Comparison of ENCODE assay signal across 8 mouse cellular contexts in genomic region chr2:34772252-34773235, GRCm38 (mm10). TPM values are rescaled to one million over a fixed set of nuclear protein-coding genes. Genes with fewer than 3 reads are reported as not detected.
A peak's percentile ranks its signal among the peaks of the same experiment; 100 is the strongest.
DNase-seq lines count a peak whose midpoint lies in the region; ATAC-seq and TF ChIP-seq lines count a peak whose summit lies in the region.

No protein-coding gene starts in this region.

- H3K4me1 ChIP-seq in stomach, postnatal 0 days (replicated peaks; ENCODE audit: control insufficient read depth, insufficient read depth): peaks cover 5% of the 10 kb centered on the region

- ATAC-seq in erythroblast, adult 5-6 weeks (replicated peaks; ENCODE audit: low FRiP score, poor library complexity, severe bottlenecking): peak; percentile 59
- peak; percentile 51 for ATAC-seq in inflammation-experienced regulatory T-cells, adult 6 months
- ATAC-seq in stomach, postnatal 0 days (ENCODE audit: low FRiP score, low TSS enrichment): no peak

- no peaks in the 10 kb centered on the region for H3K9me3 ChIP-seq in stomach, postnatal 0 days (ENCODE audit: control insufficient read depth, low read length)

- peak overlapping the region; percentile 96 for H3K4me3 ChIP-seq in layer of hippocampus, adult 2 months
- peak overlapping the region; percentile 81 for H3K4me3 ChIP-seq in macrophage (ENCODE audit: inconsistent target)
- peak overlapping the region; percentile 85 for H3K4me3 ChIP-seq in stomach, postnatal 0 days (ENCODE audit: low read depth, low read length)

- peak overlapping the region; percentile 93 for H3K27ac ChIP-seq in layer of hippocampus, adult 2 months
- peak overlapping the region; percentile 63 for H3K27ac ChIP-seq in macrophage
- peak overlapping the region; percentile 92 for H3K27ac ChIP-seq in stomach, postnatal 0 days (replicated peaks)

- peak overlapping the region; percentile 37 for H3K4me2 ChIP-seq in stomach, postnatal 0 days (replicated peaks; ENCODE audit: low read depth)

- TF ChIP-seq EP300 in stomach, postnatal 0 days (optimal IDR thresholded peaks at IDR 0.05): no peak

- no peaks in the 10 kb centered on the region for H3K27me3 ChIP-seq in stomach, postnatal 0 days (ENCODE audit: control insufficient read depth, insufficient read depth, low read length)

- H3K36me3 ChIP-seq in macrophage (ENCODE audit: inconsistent target): peaks cover 42% of the 10 kb centered on the region
- peaks cover 14% of the 10 kb centered on the region for H3K36me3 ChIP-seq in stomach, postnatal 0 days (ENCODE audit: control insufficient read depth, insufficient read depth, low read length)

- no peak for TF ChIP-seq CTCF in layer of hippocampus, adult 2 months (conservative IDR thresholded peaks at IDR 0.05)
- TF ChIP-seq CTCF in stomach, postnatal 0 days (IDR thresholded peaks at IDR 0.05; ENCODE audit: low read depth): no peak

- DNase-seq in layer of hippocampus, adult 2 months (ENCODE audit: low spot score in 2 of 2): no peak
- no peak for DNase-seq in layer of hippocampus, adult 9-11 months
- DNase-seq in R1 (ENCODE audit: low read depth, low spot score): peak; percentile 62
- no peak for DNase-seq in stomach, postnatal 0 days (ENCODE audit: low spot score)
- no peak for DNase-seq in ovary, postnatal 36 days (ENCODE audit: low spot score)

- WGBS in macrophage (ENCODE audit: missing documents): 1% methylated on average over 50 of the region's 50 CpGs
- WGBS in stomach, postnatal 0 days: 2% methylated on average over 50 of the region's 50 CpGs

- H3K9ac ChIP-seq in stomach, postnatal 0 days (ENCODE audit: low read length): peak overlapping the region; percentile 93

- peaks cover 74% of the 10 kb centered on the region for H3K79me2 ChIP-seq in macrophage (ENCODE audit: inconsistent target)

RNA-seq across cellular contexts. Expression of gene Hspa5, which starts 0.8 kb away (rescaled TPM):
- total RNA-seq in layer of hippocampus, adult 2 months (2021): 100 to 1,000 TPM; 277 to 315 TPM
- 229 and 240 TPM in 2 replicates for total RNA-seq in erythroblast, adult 5-6 weeks (2015; ENCODE audit: low replicate concordance)
- total RNA-seq in erythroblast, adult 5-6 weeks (2017; ENCODE audit: low replicate concordance): 904 and 907 TPM in 2 replicates
- 100 to 1,000 TPM; 576 to 769 (median 638) TPM for polyA plus RNA-seq in inflammation-experienced regulatory T-cells, adult 6 months (2017; shearing (Covaris generic))
- 100 to 1,000 TPM; 145 to 507 (median 206) TPM for total RNA-seq in macrophage (2018; cell fraction: chromatin; rRNA removed)
- 1,000 to 10,000 TPM in 1 of 26 experiments, 100 to 1,000 TPM in 25; 539 to 1,020 (median 712) TPM for total RNA-seq in macrophage (2018; cell fraction: cytosol; rRNA removed)
- total RNA-seq in macrophage (2018; cell fraction: nucleus; rRNA removed): 1,000 to 10,000 TPM in 11 of 26 experiments, 100 to 1,000 TPM in 15; 336 to 1,447 (median 962) TPM
- polyA plus RNA-seq in macrophage (2018): 730 to 822 TPM (median 759 TPM) in 3 replicates
- polyA plus RNA-seq in stomach, postnatal 0 days (2015; fragmentation: Nextera tagmentation; extraction: Ambion mirVana): 767 and 830 TPM in 2 replicates

RNA-seq across cellular contexts. Expression of gene Gapvd1, which starts 17.5 kb away (rescaled TPM):
- total RNA-seq in layer of hippocampus, adult 2 months (2021): 100 to 1,000 TPM in 1 of 2 experiments, 10 to 100 TPM in 1; 96.5 to 102 TPM
- 308 and 329 TPM in 2 replicates for total RNA-seq in erythroblast, adult 5-6 weeks (2015; ENCODE audit: low replicate concordance)
- 761 and 1,292 TPM in 2 replicates for total RNA-seq in erythroblast, adult 5-6 weeks (2017; ENCODE audit: low replicate concordance)
- 10 to 100 TPM; 45.5 to 69.9 (median 60.5) TPM for polyA plus RNA-seq in inflammation-experienced regulatory T-cells, adult 6 months (2017; shearing (Covaris generic))
- total RNA-seq in macrophage (2018; cell fraction: chromatin; rRNA removed): 100 to 1,000 TPM; 348 to 736 (median 497) TPM
- total RNA-seq in macrophage (2018; cell fraction: cytosol; rRNA removed): 100 to 1,000 TPM in 7 of 26 experiments, 10 to 100 TPM in 19; 48.5 to 127 (median 83.7) TPM
- 100 to 1,000 TPM; 177 to 358 (median 238) TPM for total RNA-seq in macrophage (2018; cell fraction: nucleus; rRNA removed)
- polyA plus RNA-seq in macrophage (2018): 64.6 to 87.4 TPM (median 66.7 TPM) in 3 replicates
- polyA plus RNA-seq in stomach, postnatal 0 days (2015; fragmentation: Nextera tagmentation; extraction: Ambion mirVana): 40.9 and 41.3 TPM in 2 replicates

RNA-seq across cellular contexts. Expression of gene Rabepk, which starts 27.2 kb away (rescaled TPM):
- 10 to 100 TPM; 27.8 to 33.7 TPM for total RNA-seq in layer of hippocampus, adult 2 months (2021)
- 1.2 and 7.1 TPM in 2 replicates for total RNA-seq in erythroblast, adult 5-6 weeks (2015; ENCODE audit: low replicate concordance)
- 10.1 and 10.2 TPM in 2 replicates for total RNA-seq in erythroblast, adult 5-6 weeks (2017; ENCODE audit: low replicate concordance)
- 10 to 100 TPM; 53.6 to 62.6 (median 58.1) TPM for polyA plus RNA-seq in inflammation-experienced regulatory T-cells, adult 6 months (2017; shearing (Covaris generic))
- 10 to 100 TPM in 10 of 26 experiments, 1 to 10 TPM in 15, under 1 TPM in 1; 0.86 to 15.8 (median 8.1) TPM for total RNA-seq in macrophage (2018; cell fraction: chromatin; rRNA removed)
- 10 to 100 TPM in 14 of 26 experiments, 1 to 10 TPM in 12; 4.8 to 15.9 (median 10.4) TPM for total RNA-seq in macrophage (2018; cell fraction: cytosol; rRNA removed)
- 10 to 100 TPM in 3 of 26 experiments, 1 to 10 TPM in 23; 1.2 to 13.3 (median 5.7) TPM for total RNA-seq in macrophage (2018; cell fraction: nucleus; rRNA removed)
- 8.1 to 15.9 TPM (median 9.0 TPM) in 3 replicates for polyA plus RNA-seq in macrophage (2018)
- polyA plus RNA-seq in stomach, postnatal 0 days (2015; fragmentation: Nextera tagmentation; extraction: Ambion mirVana): 23.5 and 24.6 TPM in 2 replicates

RNA-seq across cellular contexts. Expression of gene Fbxw2, which starts 53.6 kb away (rescaled TPM):
- total RNA-seq in layer of hippocampus, adult 2 months (2021): 10 to 100 TPM; 78.2 to 84.0 TPM
- 104 and 121 TPM in 2 replicates for total RNA-seq in erythroblast, adult 5-6 weeks (2015; ENCODE audit: low replicate concordance)
- total RNA-seq in erythroblast, adult 5-6 weeks (2017; ENCODE audit: low replicate concordance): 178 and 181 TPM in 2 replicates
- polyA plus RNA-seq in inflammation-experienced regulatory T-cells, adult 6 months (2017; shearing (Covaris generic)): 10 to 100 TPM; 62.7 to 77.2 (median 72.8) TPM
- total RNA-seq in macrophage (2018; cell fraction: chromatin; rRNA removed): 100 to 1,000 TPM in 18 of 26 experiments, 10 to 100 TPM in 8; 69.7 to 144 (median 110) TPM
- 10 to 100 TPM; 42.0 to 57.8 (median 49.1) TPM for total RNA-seq in macrophage (2018; cell fraction: cytosol; rRNA removed)
- total RNA-seq in macrophage (2018; cell fraction: nucleus; rRNA removed): 100 to 1,000 TPM in 5 of 26 experiments, 10 to 100 TPM in 21; 51.5 to 121 (median 74.2) TPM
- 50.4 to 70.6 TPM (median 53.7 TPM) in 3 replicates for polyA plus RNA-seq in macrophage (2018)
- 54.2 and 56.3 TPM in 2 replicates for polyA plus RNA-seq in stomach, postnatal 0 days (2015; fragmentation: Nextera tagmentation; extraction: Ambion mirVana)
